Mouse (Mus musculus) lung, adult 2 months (tissue): ENCODE measurements at regions not wholly inside any gene's neighbourhood (a gene's known extent, or its start where the extent isn't known, plus 50 kb on each side); places are given as distances from the start of the nearest gene placed in this dataset.

Experiments used
- CTCF ChIP-seq: fragments of 200-500 bp; IDR thresholded peaks from 2 replicates; pipeline ENCODE4 v1.5.1; 2011; ENCODE audit warnings: mild to moderate bottlenecking, low read length, control low read depth; ENCODE audit not compliant: insufficient read depth
- POLR2A ChIP-seq: fragments of 200-500 bp; IDR thresholded peaks from 2 replicates; pipeline ENCODE4 v1.6.1; 2011; ENCODE audit warnings: low read depth, mild to moderate bottlenecking, control low read depth, low read length, borderline replicate concordance; ENCODE audit errors: extremely low read depth

DNA sequence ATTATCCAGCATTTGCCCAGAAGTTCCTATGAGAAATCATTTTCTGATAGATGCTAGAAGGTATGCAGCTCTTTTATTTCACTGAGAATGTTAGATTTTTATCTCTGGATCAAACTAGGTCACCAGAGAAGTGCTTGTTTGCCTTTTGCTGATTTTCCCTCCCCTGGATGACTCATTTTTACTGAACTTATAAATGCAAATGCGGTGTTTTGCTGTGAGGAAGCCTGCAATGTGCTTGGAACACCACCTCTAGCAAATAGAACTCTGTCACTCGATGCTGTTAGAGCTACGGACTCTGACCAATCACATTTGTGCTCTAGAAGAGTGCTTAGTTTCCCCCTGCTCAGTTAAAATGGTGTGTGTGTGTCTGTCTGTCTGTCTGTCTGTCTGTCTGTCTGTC, 257.2 kb downstream of the Fzd1 start:
- TF ChIP-seq CTCF (no peak), POLR2A (no peak)
